Comparison of ENCODE assay signal across 8 mouse cellular contexts in genomic region chr12:71311237-71311887, GRCm38 (mm10). TPM values are rescaled to one million over a fixed set of nuclear protein-coding genes. Genes with fewer than 3 reads are reported as not detected.
DNase-seq lines count a peak whose midpoint lies in the region; ATAC-seq and TF ChIP-seq lines count a peak whose summit lies in the region.

No protein-coding gene starts in this region.

- 39% methylated on average over 13 of the region's 13 CpGs for WGBS in thymus, adult 2 months
- 42% methylated on average over 13 of the region's 13 CpGs for whole genome bisulfite sequencing in forebrain, embryonic 11.5 days
- 10% methylated on average over 13 of the region's 13 CpGs for WGBS in heart, postnatal 0 days
- 28% methylated on average over 13 of the region's 13 CpGs for WGBS in liver, embryonic 11.5 days
- 10% methylated on average over 13 of the region's 13 CpGs for WGBS in neural tube, embryonic 13.5 days

- ATAC-seq in forebrain, embryonic 11.5 days (replicated peaks; ENCODE audit: low FRiP score), result no peak
- peak; percentile 42; the same call in 1 of the 2 replicates for ATAC-seq in heart, postnatal 0 days (ENCODE audit: insufficient read depth, low read depth)
- no peak for ATAC-seq in liver, embryonic 11.5 days (replicated peaks; ENCODE audit: low FRiP score)
- no peak for ATAC-seq in neural tube, embryonic 13.5 days (ENCODE audit: low read depth)

- H3K9me3 ChIP-seq in forebrain, embryonic 11.5 days (ENCODE audit: control insufficient read depth, low read length), result no peaks in the 10 kb centered on the region
- H3K9me3 ChIP-seq in heart, postnatal 0 days (replicated peaks; ENCODE audit: control insufficient read depth, low read length), result no peaks in the 10 kb centered on the region
- no peaks in the 10 kb centered on the region for H3K9me3 ChIP-seq in liver, embryonic 11.5 days (ENCODE audit: control insufficient read depth, low read length)
- H3K9me3 ChIP-seq in neural tube, embryonic 13.5 days, result no peaks in the 10 kb centered on the region

- no peak overlapping the region for H3K27ac ChIP-seq in thymus, adult 2 months (ENCODE audit: control insufficient read depth, insufficient read depth, low read length)
- H3K27ac ChIP-seq in forebrain, embryonic 11.5 days (ENCODE audit: low read depth, low read length), result no peak overlapping the region
- H3K27ac ChIP-seq in heart, postnatal 0 days (ENCODE audit: low read depth), result no peak overlapping the region
- H3K27ac ChIP-seq in liver, embryonic 11.5 days (ENCODE audit: low read depth, low read length), result no peak overlapping the region; the same call in 1 of the 2 replicates
- H3K27ac ChIP-seq in neural tube, embryonic 13.5 days (replicated peaks), result peak overlapping the region; percentile 95

- no peak for TF ChIP-seq POLR2A in thymus, adult 2 months (IDR thresholded peaks at IDR 0.05; ENCODE audit: control insufficient read depth, extremely low read depth, insufficient read depth, low read length, poor library complexity)

- no peaks in the 10 kb centered on the region for H3K36me3 ChIP-seq in thymus, adult 2 months (ENCODE audit: control insufficient read depth, insufficient read depth, low read length)
- no peaks in the 10 kb centered on the region for H3K36me3 ChIP-seq in forebrain, embryonic 11.5 days (ENCODE audit: control insufficient read depth, insufficient read depth, low read length)
- peaks cover 8% of the 10 kb centered on the region; the same call in 1 of the 2 replicates for H3K36me3 ChIP-seq in heart, postnatal 0 days (replicated peaks; ENCODE audit: control insufficient read depth, insufficient read depth, low read length)
- peaks cover 4% of the 10 kb centered on the region; the same call in 1 of the 2 replicates for H3K36me3 ChIP-seq in liver, embryonic 11.5 days (ENCODE audit: control insufficient read depth, insufficient read depth, low read length)
- H3K36me3 ChIP-seq in neural tube, embryonic 13.5 days, result peaks cover 37% of the 10 kb centered on the region

- DNase-seq in thymus, postnatal 4 days, result peak; percentile 23
- DNase-seq in thymus, adult 2 months, result no peak
- DNase-seq in forebrain, embryonic 11.5 days (ENCODE audit: low spot score), result no peak
- DNase-seq in heart, postnatal 0 days (ENCODE audit: low spot score), result peak; percentile 85
- peak; percentile 75 to 77 for DNase-seq in kidney, postnatal 36 days
- no peak for DNase-seq in liver, embryonic 11.5 days (ENCODE audit: low spot score)
- DNase-seq in B cell, adult 2 months, result no peak

- no peak overlapping the region for H3K4me3 ChIP-seq in thymus, adult 2 months (ENCODE audit: control insufficient read depth, insufficient read depth, low read length)
- peak overlapping the region; percentile 74 for H3K4me3 ChIP-seq in forebrain, embryonic 11.5 days (ENCODE audit: low read depth, low read length)
- peak overlapping the region; percentile 86 for H3K4me3 ChIP-seq in heart, postnatal 0 days (ENCODE audit: low read depth, low read length)
- peak overlapping the region; percentile 72 for H3K4me3 ChIP-seq in liver, embryonic 11.5 days (ENCODE audit: low read depth, low read length)
- peak overlapping the region; percentile 89 for H3K4me3 ChIP-seq in neural tube, embryonic 13.5 days

- 0 out of 2 replicates have a peak, but pooled peaks cover 6% of the 10 kb centered on the region for H3K4me1 ChIP-seq in thymus, adult 2 months (replicated peaks; ENCODE audit: control insufficient read depth, insufficient read depth, low read length)
- peaks cover 4% of the 10 kb centered on the region; the same call in 1 of the 2 replicates for H3K4me1 ChIP-seq in forebrain, embryonic 11.5 days (replicated peaks; ENCODE audit: control insufficient read depth, insufficient read depth, low read length)
- no peaks in the 10 kb centered on the region for H3K4me1 ChIP-seq in heart, postnatal 0 days (ENCODE audit: control insufficient read depth, insufficient read depth)
- 0 out of 2 replicates have a peak, but pooled peaks cover 2% of the 10 kb centered on the region for H3K4me1 ChIP-seq in liver, embryonic 11.5 days (replicated peaks; ENCODE audit: control insufficient read depth, insufficient read depth, low read length)
- peaks cover 25% of the 10 kb centered on the region for H3K4me1 ChIP-seq in neural tube, embryonic 13.5 days (replicated peaks)

- peaks cover 17% of the 10 kb centered on the region for H3K27me3 ChIP-seq in thymus, adult 2 months (ENCODE audit: control insufficient read depth, insufficient read depth, low read length)
- no peaks in the 10 kb centered on the region for H3K27me3 ChIP-seq in forebrain, embryonic 11.5 days (ENCODE audit: control insufficient read depth, insufficient read depth, low read length)
- H3K27me3 ChIP-seq in heart, postnatal 0 days (ENCODE audit: control insufficient read depth, insufficient read depth, low read length), result 0 out of 2 replicates have a peak, but pooled peaks cover 4% of the 10 kb centered on the region
- H3K27me3 ChIP-seq in liver, embryonic 11.5 days (replicated peaks; ENCODE audit: control insufficient read depth, insufficient read depth, low read length), result peaks cover 42% of the 10 kb centered on the region
- no peaks in the 10 kb centered on the region; the same call in 1 of the 2 replicates for H3K27me3 ChIP-seq in neural tube, embryonic 13.5 days

- H3K4me2 ChIP-seq in forebrain, embryonic 11.5 days (ENCODE audit: low read depth, low read length, severe bottlenecking), result peak overlapping the region; percentile 90; the same call in 1 of the 2 replicates
- H3K4me2 ChIP-seq in heart, postnatal 0 days (ENCODE audit: low read depth, low read length), result peak overlapping the region; percentile 93
- peak overlapping the region; percentile 93 for H3K4me2 ChIP-seq in liver, embryonic 11.5 days
- H3K4me2 ChIP-seq in neural tube, embryonic 13.5 days, result peak overlapping the region; percentile 68

- H3K9ac ChIP-seq in forebrain, embryonic 11.5 days (ENCODE audit: low read length), result 0 out of 2 replicates have a peak overlapping the region, but pooled peaks have one; percentile 28
- H3K9ac ChIP-seq in heart, postnatal 0 days (replicated peaks; ENCODE audit: low read depth, low read length), result no peak overlapping the region
- H3K9ac ChIP-seq in liver, embryonic 11.5 days (ENCODE audit: low read depth, low read length), result no peak overlapping the region
- peak overlapping the region; percentile 97 for H3K9ac ChIP-seq in neural tube, embryonic 13.5 days

- no peak for TF ChIP-seq CTCF in thymus, adult 2 months (IDR thresholded peaks at IDR 0.05; ENCODE audit: borderline replicate concordance, control insufficient read depth, extremely low read depth, insufficient read depth, low read length, poor library complexity)
- TF ChIP-seq CTCF in heart, postnatal 0 days (IDR thresholded peaks at IDR 0.05; ENCODE audit: low read depth), result peak; percentile 68

- no peak for TF ChIP-seq EP300 in heart, postnatal 0 days (IDR thresholded peaks at IDR 0.05; ENCODE audit: low read depth)

RNA-seq across cellular contexts. Expression of gene Dact1, which starts 1.7 kb away (rescaled TPM):
- polyA plus RNA-seq in thymus, adult 2 months (2012; rRNA removed), result 2.6 and 2.8 TPM in 2 replicates
- 11.0 and 13.1 TPM in 2 replicates for polyA plus RNA-seq in forebrain, embryonic 11.5 days (2014; fragmentation: Nextera tagmentation; extraction: Ambion mirVana)
- 17.8 and 18.0 TPM in 2 replicates for total RNA-seq in heart, postnatal 0 days (2014; rRNA removed; ENCODE audit: low replicate concordance)
- polyA plus RNA-seq in heart, postnatal 0 days (2015; fragmentation: Nextera tagmentation; extraction: Ambion mirVana), result 3.9 and 4.7 TPM in 2 replicates
- polyA plus RNA-seq in liver, embryonic 11.5 days (2014; fragmentation: Nextera tagmentation; extraction: Ambion mirVana), result 6.3 and 7.3 TPM in 2 replicates
- polyA plus RNA-seq in neural tube, embryonic 13.5 days (2015; fragmentation: Nextera tagmentation; extraction: Ambion mirVana), result 38.5 and 41.0 TPM in 2 replicates

Comparison
In these comparisons a context has a peak if more than half of its experiments do, and no peak if none do; other contexts are left out.
1. DNase-seq: peak in thymus, postnatal 4 days (single experiment), heart, postnatal 0 days (single experiment) and kidney, postnatal 36 days (2 of 2); none in thymus, adult 2 months (single experiment), forebrain, embryonic 11.5 days (single experiment), liver, embryonic 11.5 days (single experiment) and B cell, adult 2 months (0 of 2).
2. H3K9ac ChIP-seq: peak in forebrain, embryonic 11.5 days (single experiment) and neural tube, embryonic 13.5 days (single experiment); none in heart, postnatal 0 days (single experiment) and liver, embryonic 11.5 days (single experiment).
3. Peak in every context shown above with its lines, with median percentiles within 50 percentile points of each other: H3K4me2 ChIP-seq.